Mouse (Mus musculus) spleen, embryonic (tissue): ENCODE data around the gene Chrm4.

Experiments
- CTCF ChIA-PET: fragments of 350-600 bp; sonication (Branson Sonifier 250); formaldehyde crosslinking; loops from one replicate; lab custom pipeline; 2022; lab: Charles Lee

Chrm4 gene

DNA sequence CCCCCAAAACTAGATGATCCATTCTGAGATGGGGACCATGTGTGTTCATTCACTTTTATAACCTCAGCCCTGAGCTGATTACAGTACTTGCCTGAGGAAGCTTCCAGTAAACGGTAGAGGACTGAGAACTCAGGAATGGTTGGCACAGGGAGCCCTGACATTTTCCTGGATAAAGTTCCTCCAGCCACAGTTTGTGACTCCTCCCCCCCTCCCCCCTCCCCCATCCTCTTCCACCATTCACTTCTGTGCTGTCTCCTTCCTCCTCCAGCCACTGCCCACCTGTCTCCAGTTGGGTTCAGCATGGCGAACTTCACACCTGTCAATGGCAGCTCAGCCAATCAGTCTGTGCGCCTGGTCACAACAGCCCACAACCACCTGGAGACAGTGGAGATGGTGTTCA is at the start of gene Chrm4:
Gene Chrm4, plus strand, starts transcription at position 301 of the 400 bp plus-strand sequence.
- CTCF ChIA-PET, result interaction anchor here (0.6 to 0.7 kb wide), 2 partner anchors 33 to 82 kb away, joined by 5 to 8 read pairs; no protein-coding TSS in a partner anchor

- CTCF ChIA-PET, result interaction anchor here (0.7 kb wide), 1 partner anchor 83 kb away, joined by 9 read pairs; no protein-coding TSS in a partner anchor
Observed at GRCm38 (mm10) chr2:91878387-91879180, 48.5 kb upstream of the Chrm4 start.

- CTCF ChIA-PET, result no interaction called here
Observed at GRCm38 (mm10) chr2:91883961-91884360, 43.1 kb upstream of the Chrm4 start.

DNA sequence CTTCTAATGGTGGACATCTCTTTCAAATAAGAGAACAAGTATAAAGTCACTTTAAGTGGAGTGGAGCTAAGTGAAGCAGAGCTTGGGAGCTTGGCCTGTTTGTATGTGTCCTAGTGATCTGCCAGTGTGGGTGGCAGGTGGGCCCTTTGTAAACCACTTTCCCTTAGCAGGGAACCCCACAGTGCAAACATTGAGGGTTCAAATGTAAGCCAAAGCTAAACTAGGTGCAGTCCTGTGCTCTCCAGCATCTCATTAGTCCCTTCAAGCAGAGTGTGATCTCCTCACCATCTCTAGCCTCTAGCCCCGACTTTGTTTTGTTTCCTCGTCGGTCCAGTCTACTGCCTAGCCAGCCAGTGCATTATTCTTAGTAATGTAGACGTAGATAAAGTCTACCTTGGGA is 42.4 kb upstream of the Chrm4 start:
- CTCF ChIA-PET, result no interaction called here

GRCm38 (mm10) chr2:91894716-91895115 is 32.3 kb upstream of the Chrm4 start:
- CTCF ChIA-PET, result no interaction called here

DNA sequence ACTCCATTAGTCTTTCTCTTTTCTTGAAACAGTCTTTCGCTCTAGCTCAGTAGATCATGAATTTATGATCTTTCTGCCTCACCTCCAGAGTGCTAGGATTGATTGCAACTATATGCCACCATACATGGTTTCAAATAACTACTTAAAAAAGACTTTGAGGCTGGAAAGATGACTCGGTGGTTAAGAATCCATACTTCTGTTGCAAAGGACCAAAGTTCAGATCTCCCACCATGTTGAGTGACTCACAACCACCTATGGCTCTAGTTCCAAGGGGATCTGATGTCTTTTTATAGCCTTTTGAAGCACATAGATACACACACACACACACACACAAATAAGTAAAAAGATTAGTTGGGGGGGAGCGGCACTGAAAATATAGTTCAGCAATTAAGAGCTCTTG is 31.6 kb upstream of the Chrm4 start:
- CTCF ChIA-PET, result no interaction called here

- CTCF ChIA-PET, result no interaction called here
Observed at GRCm38 (mm10) chr2:91897968-91898367, 29.1 kb upstream of the Chrm4 start.

GRCm38 (mm10) chr2:91899141-91899540 is 27.9 kb upstream of the Chrm4 start:
- CTCF ChIA-PET, result no interaction called here

DNA sequence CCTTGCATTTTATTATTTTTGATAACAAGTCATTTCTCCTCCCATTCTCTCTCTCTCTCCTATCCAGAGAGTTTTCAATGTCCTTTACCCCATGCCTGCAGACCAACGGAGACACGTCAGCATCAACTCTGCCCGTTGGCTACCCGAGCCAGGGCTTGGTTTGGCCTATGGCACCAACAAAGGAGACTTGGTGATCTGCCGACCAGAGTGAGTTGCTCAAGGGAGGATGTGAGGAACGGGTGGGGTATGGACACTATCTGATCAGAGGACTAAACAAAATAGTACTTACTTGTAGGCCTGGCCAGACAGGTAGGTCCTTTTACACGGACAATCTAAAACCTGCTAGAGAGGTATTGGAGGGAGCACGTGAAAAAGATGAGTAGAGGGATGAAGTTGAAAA is 26.6 kb upstream of the Chrm4 start:
- CTCF ChIA-PET, result no interaction called here

- CTCF ChIA-PET, result no interaction called here
Observed at GRCm38 (mm10) chr2:91902336-91902735, 24.7 kb upstream of the Chrm4 start.

- CTCF ChIA-PET, result no interaction called here
Observed at GRCm38 (mm10) chr2:91903171-91903925, 23.7 kb upstream of the Chrm4 start.

GRCm38 (mm10) chr2:91904618-91905307 is 22.3 kb upstream of the Chrm4 start:
- CTCF ChIA-PET, result no interaction called here

- CTCF ChIA-PET, result no interaction called here
Observed at GRCm38 (mm10) chr2:91906141-91906540, 20.9 kb upstream of the Chrm4 start.

GRCm38 (mm10) chr2:91912616-91913015 is 14.4 kb upstream of the Chrm4 start:
- CTCF ChIA-PET, result no interaction called here

DNA sequence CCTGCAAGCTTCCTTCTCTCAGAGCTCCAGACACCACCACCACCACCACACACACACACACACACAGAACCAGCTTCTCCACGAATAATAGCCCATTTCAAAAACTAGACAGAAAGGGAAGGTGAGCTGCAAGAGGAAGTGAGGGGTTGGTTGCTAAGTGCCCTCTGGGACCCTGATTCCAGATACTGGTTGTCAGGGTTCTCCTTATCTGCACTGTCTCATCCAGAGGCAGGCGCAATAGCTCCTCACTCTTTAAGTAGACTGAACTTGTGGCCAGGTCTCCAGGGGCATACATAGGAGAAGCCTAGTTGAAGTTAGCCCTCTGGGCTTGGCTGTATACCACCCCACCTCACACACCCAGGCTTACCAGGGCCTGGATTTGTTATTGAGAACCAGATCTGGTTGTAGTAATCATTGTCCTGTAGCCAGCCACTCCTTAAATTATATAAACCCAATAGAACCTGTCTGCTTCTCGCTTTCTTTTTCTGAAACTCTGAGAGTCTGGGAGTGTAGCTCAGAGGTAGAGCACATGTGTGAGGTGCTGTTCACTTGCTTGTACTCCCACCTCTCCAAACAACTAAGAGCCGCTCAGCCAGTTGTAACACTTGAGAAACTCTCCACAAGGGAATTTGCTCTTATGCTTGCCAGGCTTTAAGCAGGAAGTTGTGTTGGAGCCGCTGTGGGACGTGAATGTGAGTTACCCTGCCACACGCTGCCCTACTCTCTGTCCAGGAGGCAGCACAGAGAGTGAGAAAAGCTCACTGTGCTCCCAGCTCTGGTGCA is 13.5 kb upstream of the Chrm4 start:
- CTCF ChIA-PET, result interaction anchor here (0.6 kb wide), 1 partner anchor 69 kb away, joined by 5 read pairs; no protein-coding TSS in a partner anchor

GRCm38 (mm10) chr2:91916346-91916977 is 10.6 kb upstream of the Chrm4 start:
- CTCF ChIA-PET, result no interaction called here

DNA sequence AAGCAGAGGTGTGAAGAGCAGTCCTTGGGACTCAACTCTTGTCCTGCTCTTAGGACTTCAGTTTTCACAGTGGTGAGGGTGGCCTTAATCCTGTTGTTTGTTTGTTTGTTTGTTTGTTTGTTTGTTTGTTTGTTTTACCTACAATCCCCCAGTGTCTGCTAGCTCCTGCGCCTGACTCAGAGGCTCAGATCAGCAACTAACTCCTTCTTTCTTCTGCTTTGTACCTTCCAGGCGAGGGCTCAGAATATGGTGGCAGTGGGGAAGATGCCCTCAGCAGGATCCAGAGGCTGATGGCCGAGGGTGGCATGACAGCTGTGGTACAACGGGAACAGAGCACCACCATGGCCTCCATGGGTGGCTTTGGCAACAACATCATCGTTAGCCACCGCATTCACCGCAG is 10.0 kb upstream of the Chrm4 start:
- CTCF ChIA-PET, result no interaction called here

GRCm38 (mm10) chr2:91920130-91920529 is 6.9 kb upstream of the Chrm4 start:
- CTCF ChIA-PET, result no interaction called here

DNA sequence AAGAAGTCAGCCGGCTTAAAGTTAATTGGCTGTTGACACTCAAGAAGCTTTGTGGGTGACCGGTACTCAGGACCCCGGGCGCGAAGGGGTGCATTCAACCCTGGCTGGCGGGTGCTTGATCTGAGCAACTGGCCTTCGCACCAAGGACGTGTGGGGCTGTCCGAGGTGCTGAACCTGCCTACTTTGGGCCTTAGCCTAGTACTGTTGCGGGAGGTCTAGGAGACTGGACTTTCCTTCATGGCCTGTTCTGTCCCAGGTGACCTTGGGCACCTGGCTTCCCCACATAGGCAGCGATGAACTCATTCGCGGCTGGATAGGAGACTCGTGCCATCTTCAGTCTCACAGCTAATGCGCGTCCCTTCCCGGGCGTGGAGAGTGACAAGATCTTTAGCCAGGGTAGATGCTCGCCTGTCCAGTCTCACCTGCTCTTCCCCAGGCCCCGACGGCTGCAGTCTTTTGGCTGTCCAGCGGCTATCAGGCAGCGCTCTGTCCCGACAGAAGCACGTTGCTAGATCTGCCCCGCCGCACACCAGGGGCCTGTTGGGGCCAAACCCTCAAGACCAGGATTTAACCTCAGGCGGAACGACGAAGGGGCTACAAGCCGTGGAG is 5.8 kb upstream of the Chrm4 start:
- CTCF ChIA-PET, result no interaction called here

DNA sequence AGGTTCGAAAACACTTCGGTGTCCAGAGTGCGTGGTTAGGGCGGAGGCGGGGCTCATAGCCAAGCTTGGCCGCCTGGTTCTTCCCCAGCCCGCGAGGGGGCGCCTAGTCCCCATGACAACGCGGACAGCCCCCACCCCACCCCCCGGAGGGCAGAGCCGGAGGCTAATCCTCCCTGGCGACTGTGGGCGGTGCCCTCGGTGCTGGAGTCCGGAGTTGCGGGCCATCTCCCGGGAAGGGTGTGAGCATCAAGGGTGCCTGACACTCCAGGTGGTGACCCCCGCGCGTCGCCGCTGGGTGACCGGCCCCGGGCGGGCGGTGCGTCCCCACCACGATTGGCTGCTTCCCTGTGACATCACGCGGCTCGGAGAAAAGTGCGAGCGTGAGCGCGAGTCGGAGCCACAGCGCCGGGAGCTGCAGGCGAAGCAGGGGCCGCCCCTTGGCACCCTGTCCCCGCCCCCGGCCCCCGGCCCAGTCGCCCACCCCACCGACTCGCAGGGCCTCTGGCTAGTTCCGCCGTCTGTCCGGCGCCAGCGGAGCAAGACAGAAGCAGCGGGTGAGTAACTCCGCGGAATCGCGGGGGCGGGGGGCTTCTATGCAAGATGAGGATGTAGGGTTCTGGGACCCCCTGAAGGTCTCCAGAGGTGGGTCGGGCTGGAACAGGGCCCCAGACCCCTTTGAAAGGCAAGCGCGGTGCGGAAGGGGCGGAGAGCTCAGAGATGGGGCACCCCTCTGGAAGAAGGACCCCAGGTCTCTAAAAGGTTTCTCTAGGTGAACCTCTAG is 5.1 kb upstream of the Chrm4 start:
- CTCF ChIA-PET, result no interaction called here
